Mouse (Mus musculus) myocyte (in vitro differentiated cells): ENCODE data around the gene Zbtb20.

ENCODE experiments used
- CEBPB ChIP-seq: IDR thresholded peaks from 2 replicates; pipeline ENCODE4 v1.6.1; 2011; ENCODE audit warnings: mild to moderate bottlenecking, moderate library complexity; ENCODE audit not compliant: poor library complexity, insufficient read depth, severe bottlenecking
- E2F4 ChIP-seq: IDR thresholded peaks from one replicate; pipeline ENCODE4 v1.6.1; 2011; ENCODE audit warnings: mild to moderate bottlenecking, control low read depth, moderate library complexity; ENCODE audit not compliant: insufficient read depth
- MAX ChIP-seq: IDR thresholded peaks from one replicate; pipeline ENCODE4 v1.6.1; 2011; ENCODE audit warnings: low read depth, mild to moderate bottlenecking, control low read depth
- MYOD1 ChIP-seq, 3 experiments: IDR thresholded peaks; one replicate each; pipeline ENCODE4 v1.6.1; 2011; ENCODE audit warnings: control low read depth in 2 of 3, low read depth in 2 of 3, mild to moderate bottlenecking in 2 of 3, moderate library complexity in 1 of 3; ENCODE audit not compliant: insufficient read length in 2 of 3, control insufficient read depth in 1 of 3
- MYOG ChIP-seq, 3 experiments: IDR thresholded peaks; one replicate each; pipeline ENCODE4 v1.6.1; 2011; ENCODE audit warnings: control low read depth in 2 of 3, low read depth in 2 of 3, mild to moderate bottlenecking in 2 of 3; ENCODE audit not compliant: insufficient read length in 2 of 3, control insufficient read depth in 1 of 3, insufficient read depth in 1 of 3
- POLR2A ChIP-seq: IDR thresholded peaks from one replicate; pipeline ENCODE4 v1.6.1; 2011; ENCODE audit warnings: low read depth, mild to moderate bottlenecking, control low read depth, moderate library complexity; ENCODE audit not compliant: insufficient read length
- POLR2AphosphoS2 ChIP-seq: IDR thresholded peaks from one replicate; pipeline ENCODE4 v1.6.1; 2011; ENCODE audit warnings: low read depth, control low read depth; ENCODE audit not compliant: insufficient read length
- REST ChIP-seq: IDR thresholded peaks from one replicate; pipeline ENCODE4 v1.6.1; 2011; ENCODE audit warnings: mild to moderate bottlenecking, control low read depth, moderate library complexity; ENCODE audit not compliant: insufficient read depth, insufficient read length
- TCF12 ChIP-seq: IDR thresholded peaks from one replicate; pipeline ENCODE4 v1.6.1; 2011; ENCODE audit warnings: mild to moderate bottlenecking, control low read depth; ENCODE audit not compliant: poor library complexity, insufficient read depth, severe bottlenecking
- USF1 ChIP-seq: IDR thresholded peaks from one replicate; pipeline ENCODE4 v1.6.1; 2011; ENCODE audit warnings: low read depth, mild to moderate bottlenecking, control low read depth, moderate library complexity

DNA sequence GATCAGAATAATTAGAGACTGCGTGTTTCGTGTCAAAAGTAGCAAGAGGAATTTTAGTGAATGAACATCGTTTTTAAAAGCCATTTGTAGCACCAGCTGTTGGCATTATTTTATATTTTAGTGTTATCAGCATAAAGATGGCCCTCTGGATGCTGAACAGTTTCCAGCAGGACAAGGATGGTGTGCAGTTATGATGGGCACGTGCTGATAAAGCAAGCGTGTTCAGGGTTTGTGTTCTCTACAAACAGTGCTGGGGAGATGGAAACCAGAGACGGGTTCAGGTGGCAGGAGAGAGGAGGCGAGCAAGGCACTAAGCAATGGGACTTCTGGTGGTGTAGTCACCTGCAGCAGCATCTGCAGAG lies 534.9 kb downstream of the Zbtb20 start:
- TF ChIP-seq MAX (no peak), CEBPB (no peak), POLR2A (no peak), E2F4 (no peak), MYOG (IDR thresholded peaks at IDR 0.05; ENCODE audit: control insufficient read depth in 1 of 3, insufficient read depth in 1 of 3, insufficient read length in 2 of 3, low read depth in 2 of 3) (no peak), POLR2AphosphoS2 (no peak), USF1 (no peak), TCF12 (no peak), REST (no peak), MYOD1 (IDR thresholded peaks at IDR 0.05; ENCODE audit: control insufficient read depth in 1 of 3, insufficient read length in 2 of 3, low read depth in 2 of 3) (no peak)
